Mouse (Mus musculus): Measurements from ENCODE around the gene Aqp2. TPM values are rescaled to one million over a fixed set of nuclear protein-coding genes. Genes with fewer than 3 reads are reported as not detected.

Gene Aqp2
- polyA plus RNA-seq (2014; fragmentation: Nextera tagmentation; extraction: Ambion mirVana): not detected in 2 replicates

GRCm38 (mm10) chr15:99578802-99579485 lies at the start of gene Aqp2:
Aqp2 (plus strand) TSS chr15:99579055.
- no peaks in the 10 kb centered on the region for H3K36me3 ChIP-seq (ENCODE audit: control insufficient read depth, insufficient read depth, low read length)
- no peak within 1 kb of the TSS for H3K27ac ChIP-seq (ENCODE audit: low read depth, low read length)
- peaks cover 5% of the 10 kb centered on the region; the same call in 1 of the 2 replicates for H3K4me1 ChIP-seq (replicated peaks; ENCODE audit: control insufficient read depth, insufficient read depth, low read length)
- H3K4me3 ChIP-seq (ENCODE audit: low read depth, low read length): no peak within 1 kb of the TSS
- no peaks in the 10 kb centered on the region for H3K9me3 ChIP-seq (ENCODE audit: control insufficient read depth, low read length)
- peaks cover 14% of the 10 kb centered on the region for H3K27me3 ChIP-seq (ENCODE audit: control insufficient read depth, insufficient read depth, low read length)
- DNase-seq (ENCODE audit: low spot score): no peak
- 87% methylated on average over 26 of the region's 26 CpGs for whole genome bisulfite sequencing
- no peak within 1 kb of the TSS for H3K4me2 ChIP-seq (ENCODE audit: low read depth, low read length, severe bottlenecking)
- no peak for ATAC-seq (replicated peaks; ENCODE audit: low FRiP score)
- H3K9ac ChIP-seq (ENCODE audit: low read length): no peak within 1 kb of the TSS

GRCm38 (mm10) chr15:99531146-99531545 lies 47.7 kb upstream of the Aqp2 start:
- no peaks in the 10 kb centered on the region for H3K9me3 ChIP-seq (ENCODE audit: control insufficient read depth, low read length)
- H3K36me3 ChIP-seq (ENCODE audit: control insufficient read depth, insufficient read depth, low read length): no peaks in the 10 kb centered on the region
- ATAC-seq (replicated peaks; ENCODE audit: low FRiP score) (no peak), DNase-seq (ENCODE audit: low spot score) (no peak)
- no peak overlapping the region for H3K27ac ChIP-seq (ENCODE audit: low read depth, low read length)
- no peak overlapping the region for H3K4me3 ChIP-seq (ENCODE audit: low read depth, low read length)
- H3K9ac ChIP-seq (ENCODE audit: low read length): no peak overlapping the region
- 46% methylated on average over 6 of the region's 6 CpGs for WGBS
- peaks cover 7% of the 10 kb centered on the region; the same call in 1 of the 2 replicates for H3K4me1 ChIP-seq (replicated peaks; ENCODE audit: control insufficient read depth, insufficient read depth, low read length)
- H3K27me3 ChIP-seq (ENCODE audit: control insufficient read depth, insufficient read depth, low read length): no peaks in the 10 kb centered on the region
- H3K4me2 ChIP-seq (ENCODE audit: low read depth, low read length, severe bottlenecking): no peak overlapping the region

- ATAC-seq (replicated peaks; ENCODE audit: low FRiP score) (no peak), DNase-seq (ENCODE audit: low spot score) (no peak)
- H3K27ac ChIP-seq (ENCODE audit: low read depth, low read length): no peak overlapping the region
- no peak overlapping the region for H3K4me2 ChIP-seq (ENCODE audit: low read depth, low read length, severe bottlenecking)
- H3K27me3 ChIP-seq (ENCODE audit: control insufficient read depth, insufficient read depth, low read length): no peaks in the 10 kb centered on the region
- H3K4me1 ChIP-seq (replicated peaks; ENCODE audit: control insufficient read depth, insufficient read depth, low read length): peaks cover 9% of the 10 kb centered on the region; the same call in 1 of the 2 replicates
- H3K4me3 ChIP-seq (ENCODE audit: low read depth, low read length): no peak overlapping the region
- H3K9me3 ChIP-seq (ENCODE audit: control insufficient read depth, low read length): no peaks in the 10 kb centered on the region
- 64% methylated on average over 3 of the region's 3 CpGs for WGBS
- H3K36me3 ChIP-seq (ENCODE audit: control insufficient read depth, insufficient read depth, low read length): no peaks in the 10 kb centered on the region
- no peak overlapping the region for H3K9ac ChIP-seq (ENCODE audit: low read length)
These were observed 46.8 kb upstream of the Aqp2 start for GRCm38 (mm10) chr15:99532023-99532422.

GRCm38 (mm10) chr15:99536889-99537862 lies 41.7 kb upstream of the Aqp2 start:
- H3K27me3 ChIP-seq (ENCODE audit: control insufficient read depth, insufficient read depth, low read length): no peaks in the 10 kb centered on the region
- H3K9me3 ChIP-seq (ENCODE audit: control insufficient read depth, low read length): no peaks in the 10 kb centered on the region
- no peak overlapping the region for H3K4me3 ChIP-seq (ENCODE audit: low read depth, low read length)
- H3K27ac ChIP-seq (ENCODE audit: low read depth, low read length): no peak overlapping the region
- H3K9ac ChIP-seq (ENCODE audit: low read length): no peak overlapping the region
- 56% methylated on average over 11 of the region's 11 CpGs for WGBS
- 0 out of 2 replicates have a peak, but pooled peaks cover 3% of the 10 kb centered on the region for H3K4me1 ChIP-seq (replicated peaks; ENCODE audit: control insufficient read depth, insufficient read depth, low read length)
- no peak for DNase-seq (ENCODE audit: low spot score)
- no peak overlapping the region for H3K4me2 ChIP-seq (ENCODE audit: low read depth, low read length, severe bottlenecking)
- H3K36me3 ChIP-seq (ENCODE audit: control insufficient read depth, insufficient read depth, low read length): no peaks in the 10 kb centered on the region
- ATAC-seq (replicated peaks; ENCODE audit: low FRiP score): no peak

- DNase-seq (ENCODE audit: low spot score) (no peak), ATAC-seq (replicated peaks; ENCODE audit: low FRiP score) (no peak)
- H3K4me3 ChIP-seq (ENCODE audit: low read depth, low read length): no peak overlapping the region
- 76% methylated on average over 8 of the region's 8 CpGs for WGBS
- no peak overlapping the region for H3K27ac ChIP-seq (ENCODE audit: low read depth, low read length)
- H3K9me3 ChIP-seq (ENCODE audit: control insufficient read depth, low read length): no peaks in the 10 kb centered on the region
- H3K9ac ChIP-seq (ENCODE audit: low read length): no peak overlapping the region
- 0 out of 2 replicates have a peak, but pooled peaks cover 3% of the 10 kb centered on the region for H3K4me1 ChIP-seq (replicated peaks; ENCODE audit: control insufficient read depth, insufficient read depth, low read length)
- H3K4me2 ChIP-seq (ENCODE audit: low read depth, low read length, severe bottlenecking): no peak overlapping the region
- no peaks in the 10 kb centered on the region for H3K36me3 ChIP-seq (ENCODE audit: control insufficient read depth, insufficient read depth, low read length)
- H3K27me3 ChIP-seq (ENCODE audit: control insufficient read depth, insufficient read depth, low read length): no peaks in the 10 kb centered on the region
These were observed 39.0 kb upstream of the Aqp2 start for GRCm38 (mm10) chr15:99539891-99540290.

GRCm38 (mm10) chr15:99544047-99544446 lies 34.8 kb upstream of the Aqp2 start:
- Histone ChIP-seq H3K27me3 (ENCODE audit: control insufficient read depth, insufficient read depth, low read length) (no peaks in the 10 kb centered on the region), H3K4me2 (ENCODE audit: low read depth, low read length, severe bottlenecking) (no peak overlapping the region), H3K4me3 (ENCODE audit: low read depth, low read length) (no peak overlapping the region), H3K36me3 (ENCODE audit: control insufficient read depth, insufficient read depth, low read length) (no peaks in the 10 kb centered on the region), H3K9me3 (ENCODE audit: control insufficient read depth, low read length) (no peaks in the 10 kb centered on the region), H3K4me1 (replicated peaks; ENCODE audit: control insufficient read depth, insufficient read depth, low read length) (no peaks in the 10 kb centered on the region), H3K27ac (ENCODE audit: low read depth, low read length) (no peak overlapping the region), H3K9ac (ENCODE audit: low read length) (no peak overlapping the region)
- DNase-seq (ENCODE audit: low spot score) (no peak), ATAC-seq (replicated peaks; ENCODE audit: low FRiP score) (no peak)
- 79% methylated on average over 7 of the region's 7 CpGs for WGBS

GRCm38 (mm10) chr15:99546596-99546995 lies 32.3 kb upstream of the Aqp2 start:
- 84% methylated on average over 11 of the region's 11 CpGs for WGBS
- Histone ChIP-seq H3K9me3 (ENCODE audit: control insufficient read depth, low read length) (no peaks in the 10 kb centered on the region), H3K4me3 (ENCODE audit: low read depth, low read length) (no peak overlapping the region), H3K36me3 (ENCODE audit: control insufficient read depth, insufficient read depth, low read length) (no peaks in the 10 kb centered on the region), H3K9ac (ENCODE audit: low read length) (no peak overlapping the region), H3K4me2 (ENCODE audit: low read depth, low read length, severe bottlenecking) (no peak overlapping the region), H3K27me3 (ENCODE audit: control insufficient read depth, insufficient read depth, low read length) (no peaks in the 10 kb centered on the region), H3K27ac (ENCODE audit: low read depth, low read length) (no peak overlapping the region), H3K4me1 (replicated peaks; ENCODE audit: control insufficient read depth, insufficient read depth, low read length) (no peaks in the 10 kb centered on the region)
- ATAC-seq (replicated peaks; ENCODE audit: low FRiP score) (no peak), DNase-seq (ENCODE audit: low spot score) (peak; percentile 56)

GRCm38 (mm10) chr15:99547732-99548131 lies 31.1 kb upstream of the Aqp2 start:
- no peaks in the 10 kb centered on the region for H3K36me3 ChIP-seq (ENCODE audit: control insufficient read depth, insufficient read depth, low read length)
- 83% methylated on average over 6 of the region's 6 CpGs for WGBS
- H3K9ac ChIP-seq (ENCODE audit: low read length): no peak overlapping the region
- ATAC-seq (replicated peaks; ENCODE audit: low FRiP score): no peak
- no peak overlapping the region for H3K27ac ChIP-seq (ENCODE audit: low read depth, low read length)
- H3K4me2 ChIP-seq (ENCODE audit: low read depth, low read length, severe bottlenecking): no peak overlapping the region
- no peak overlapping the region for H3K4me3 ChIP-seq (ENCODE audit: low read depth, low read length)
- no peaks in the 10 kb centered on the region for H3K27me3 ChIP-seq (ENCODE audit: control insufficient read depth, insufficient read depth, low read length)
- H3K4me1 ChIP-seq (replicated peaks; ENCODE audit: control insufficient read depth, insufficient read depth, low read length): no peaks in the 10 kb centered on the region
- no peak for DNase-seq (ENCODE audit: low spot score)
- H3K9me3 ChIP-seq (ENCODE audit: control insufficient read depth, low read length): no peaks in the 10 kb centered on the region
